Mouse (Mus musculus) adrenal gland, adult 8-10 months (tissue): ENCODE measurements around the gene Ntf3. TPM values are rescaled to one million over a fixed set of nuclear protein-coding genes. Genes with fewer than 3 reads are reported as not detected.

Experiments
- DNase-seq: peaks from one replicate; pipeline ENCODE4 v3.0.0; 2022
- total RNA-seq, 4 experiments: library from RNA; stranded (reverse); gene quantifications; 2 replicates each; pipeline ENCODE4 v1.2.4; 2022

The Ntf3 gene
- total RNA-seq: 1 to 10 TPM; 1.3 to 4.1 (median 2.6) TPM

GRCm38 (mm10) chr6:126166548-126167207 is at the start of gene Ntf3:
Ntf3 (minus strand) TSS chr6:126166910.
- DNase-seq: no peak

GRCm38 (mm10) chr6:126213330-126213729 is 46.6 kb upstream of the Ntf3 start:
- no peak for DNase-seq

GRCm38 (mm10) chr6:126203366-126203765 is 36.7 kb upstream of the Ntf3 start:
- no peak for DNase-seq

GRCm38 (mm10) chr6:126202959-126203358 is 36.2 kb upstream of the Ntf3 start:
- DNase-seq: no peak

- DNase-seq: no peak
Observed at GRCm38 (mm10) chr6:126201721-126202120, 35.0 kb upstream of the Ntf3 start.

- no peak for DNase-seq
Observed at GRCm38 (mm10) chr6:126199916-126200315, 33.2 kb upstream of the Ntf3 start.

- DNase-seq: no peak
Observed at GRCm38 (mm10) chr6:126194760-126195159, 28.1 kb upstream of the Ntf3 start.

- DNase-seq: no peak
Observed at GRCm38 (mm10) chr6:126190218-126190871, 23.6 kb upstream of the Ntf3 start.

- no peak for DNase-seq
Observed at GRCm38 (mm10) chr6:126187400-126187799, 20.7 kb upstream of the Ntf3 start.

GRCm38 (mm10) chr6:126186116-126186515 is 19.4 kb upstream of the Ntf3 start:
- DNase-seq: no peak

- DNase-seq: no peak
Observed at GRCm38 (mm10) chr6:126172071-126172470, 5.4 kb upstream of the Ntf3 start.

- DNase-seq: no peak
Observed at GRCm38 (mm10) chr6:126170772-126171171, 4.1 kb upstream of the Ntf3 start.

- DNase-seq: no peak
Observed at GRCm38 (mm10) chr6:126167731-126168130, 1.0 kb upstream of the Ntf3 start.

- no peak for DNase-seq
Observed at GRCm38 (mm10) chr6:126167208-126167590, 489 bp upstream of the Ntf3 start.

GRCm38 (mm10) chr6:126165591-126166155 is 1.0 kb downstream of the Ntf3 start:
- no peak for DNase-seq

GRCm38 (mm10) chr6:126164781-126165180 is 1.9 kb downstream of the Ntf3 start:
- DNase-seq: no peak

- DNase-seq: no peak
Observed at GRCm38 (mm10) chr6:126163861-126164755, 2.6 kb downstream of the Ntf3 start.

GRCm38 (mm10) chr6:126163181-126163621 is 3.5 kb downstream of the Ntf3 start:
- DNase-seq: no peak

- no peak for DNase-seq
Observed at GRCm38 (mm10) chr6:126162351-126162758, 4.4 kb downstream of the Ntf3 start.

- DNase-seq: no peak
Observed at GRCm38 (mm10) chr6:126161571-126162340, 5.0 kb downstream of the Ntf3 start.

GRCm38 (mm10) chr6:126160067-126160411 is 6.7 kb downstream of the Ntf3 start:
- no peak for DNase-seq
